Mouse (Mus musculus) stomach, postnatal 0 days (tissue): Measurements from ENCODE around the gene Cacna2d3.

ENCODE experiments used
- CTCF ChIP-seq: IDR thresholded peaks from 2 replicates; pipeline ENCODE4 v1.5.1; 2016; ENCODE audit warnings: antibody characterized with exemption, low read depth, mild to moderate bottlenecking, moderate library complexity
- EP300 ChIP-seq: optimal IDR thresholded peaks from 2 replicates; pipeline ENCODE3; 2016; ENCODE audit warnings: antibody characterized with exemption

DNA sequence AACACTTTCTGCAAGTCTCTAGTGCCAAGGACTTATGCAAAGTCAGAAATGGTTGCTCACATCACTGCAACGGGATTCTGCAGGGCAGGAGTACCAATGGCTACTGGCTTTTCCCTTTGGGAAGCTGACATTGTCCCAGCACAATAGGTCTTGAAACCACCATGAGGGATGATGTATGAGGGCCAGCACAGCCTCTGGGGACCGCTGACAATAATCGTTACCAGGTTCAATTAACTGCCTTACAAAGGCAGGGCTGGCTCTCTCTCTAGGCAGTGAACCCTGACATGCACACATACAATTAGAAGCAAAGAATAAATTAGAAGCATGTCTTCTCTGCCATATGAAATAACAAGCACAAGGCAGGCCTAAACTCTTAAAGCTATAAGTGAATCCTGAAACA lies 272.5 kb downstream of the Cacna2d3 start:
- no peak for TF ChIP-seq CTCF
- no peak for TF ChIP-seq EP300
